Mouse (Mus musculus): ENCODE data around the gene Defa37. TPM values are rescaled to one million over a fixed set of nuclear protein-coding genes. Genes with fewer than 3 reads are reported as not detected.
"Not testable (repeated sequence)": the region's sequence is repeated elsewhere in the genome, so short reads cannot be mapped to it uniquely, and the experiment has no call there.

Defa37 gene
- polyA plus RNA-seq (2014; fragmentation: Nextera tagmentation; extraction: Ambion mirVana), result not detected in 2 replicates

DNA sequence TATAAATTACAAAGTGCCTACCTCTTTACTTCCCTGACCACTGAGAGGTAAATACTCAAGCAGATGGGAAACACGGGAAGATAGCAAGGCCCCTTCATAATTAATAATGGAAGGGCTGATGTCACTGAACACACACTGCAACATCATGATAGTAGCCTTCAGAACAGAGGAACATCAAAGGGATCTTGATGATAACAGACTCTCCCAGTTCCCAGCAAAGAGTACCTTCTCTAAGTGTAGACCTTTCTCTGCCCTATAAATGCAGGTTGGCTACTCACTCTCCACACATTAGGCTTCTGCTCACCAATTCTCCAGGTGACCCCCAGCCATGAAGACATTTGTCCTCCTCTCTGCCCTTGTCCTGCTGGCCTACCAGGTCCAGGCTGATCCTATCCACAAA lies at the start of gene Defa37:
Gene Defa37 (plus strand): TSS at position 301 of the 400 bp plus-strand sequence.
- H3K36me3 ChIP-seq (replicated peaks; ENCODE audit: control insufficient read depth, insufficient read depth, low read depth, low read length); H3K4me3 ChIP-seq (ENCODE audit: low read depth, low read length): not testable (repeated sequence)

DNA sequence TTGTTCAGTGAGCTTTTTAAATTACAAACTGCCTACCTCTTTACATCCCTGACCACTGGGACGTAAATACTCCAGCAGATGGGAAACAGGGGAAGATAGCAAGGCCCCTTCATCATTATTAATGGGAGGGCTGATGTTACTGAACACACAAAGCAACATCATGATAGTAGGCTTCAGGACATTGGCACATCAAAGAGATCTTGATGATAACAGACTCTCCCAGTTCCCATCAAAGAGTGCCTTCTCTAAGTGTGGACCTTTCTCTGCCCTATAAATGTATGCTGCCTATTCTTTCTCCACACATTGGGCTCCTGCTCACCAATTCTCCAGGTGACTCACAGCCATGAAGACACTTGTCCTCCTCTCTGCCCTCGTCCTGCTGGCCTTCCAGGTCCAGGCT lies 36.5 kb upstream of the Defa37 start, which contains the start of gene Defa32:
Gene Defa32 (plus strand): TSS at position 301 of the 400 bp plus-strand sequence.
- H3K27ac ChIP-seq (replicated peaks; ENCODE audit: low read depth, low read length); ATAC-seq (replicated peaks; ENCODE audit: insufficient number of reproducible peaks, low FRiP score, low TSS enrichment, low read depth); H3K4me2 ChIP-seq (ENCODE audit: low read depth, low read length); H3K36me3 ChIP-seq (replicated peaks; ENCODE audit: control insufficient read depth, insufficient read depth, low read depth, low read length); H3K4me3 ChIP-seq (ENCODE audit: low read depth, low read length); DNase-seq (ENCODE audit: low spot score); H3K9me3 ChIP-seq (replicated peaks; ENCODE audit: control insufficient read depth, low read length); H3K27me3 ChIP-seq (ENCODE audit: control insufficient read depth, insufficient read depth, low read length); H3K9ac ChIP-seq (replicated peaks; ENCODE audit: low read length); H3K4me1 ChIP-seq (ENCODE audit: control insufficient read depth, insufficient read depth, low read length): not testable (repeated sequence)
- no CpG with 5 or more reads among the region's 2 CpGs for WGBS

More for the DNA sequence above, at the start of gene Defa37:
- ATAC-seq (replicated peaks; ENCODE audit: insufficient number of reproducible peaks, low FRiP score, low TSS enrichment, low read depth); H3K4me1 ChIP-seq (ENCODE audit: control insufficient read depth, insufficient read depth, low read length); H3K4me2 ChIP-seq (ENCODE audit: low read depth, low read length); H3K27me3 ChIP-seq (ENCODE audit: control insufficient read depth, insufficient read depth, low read length); H3K9me3 ChIP-seq (replicated peaks; ENCODE audit: control insufficient read depth, low read length); H3K9ac ChIP-seq (replicated peaks; ENCODE audit: low read length); H3K27ac ChIP-seq (replicated peaks; ENCODE audit: low read depth, low read length); DNase-seq (ENCODE audit: low spot score): not testable (repeated sequence)
- WGBS, result no CpG with 5 or more reads among the region's 1 CpGs

DNA sequence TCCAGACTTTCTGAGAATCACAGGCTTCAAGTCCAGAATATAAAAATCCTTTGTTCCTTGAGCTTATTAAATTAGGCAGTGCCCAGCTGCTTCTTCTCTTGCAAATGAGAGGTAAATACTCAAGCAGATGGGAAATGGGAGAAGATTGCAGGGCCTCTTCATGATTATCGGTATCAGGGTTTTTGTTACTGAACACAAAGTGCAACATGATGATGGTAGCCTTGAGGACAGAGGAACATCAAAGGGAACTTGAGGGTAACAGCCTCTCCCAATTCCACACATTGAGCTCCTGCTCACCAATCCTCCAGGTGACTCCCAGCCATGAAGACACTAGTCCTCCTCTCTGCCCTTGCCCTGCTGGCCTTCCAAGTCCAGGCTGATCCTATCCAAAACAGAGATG lies 17.5 kb downstream of the Defa37 start, which contains the start of gene Defa28:
Gene Defa28 (plus strand): TSS at position 301 of the 400 bp plus-strand sequence.
- DNase-seq (ENCODE audit: low spot score); H3K9ac ChIP-seq (replicated peaks; ENCODE audit: low read length); H3K27me3 ChIP-seq (ENCODE audit: control insufficient read depth, insufficient read depth, low read length); H3K9me3 ChIP-seq (replicated peaks; ENCODE audit: control insufficient read depth, low read length); H3K27ac ChIP-seq (replicated peaks; ENCODE audit: low read depth, low read length); H3K4me1 ChIP-seq (ENCODE audit: control insufficient read depth, insufficient read depth, low read length); ATAC-seq (replicated peaks; ENCODE audit: insufficient number of reproducible peaks, low FRiP score, low TSS enrichment, low read depth); H3K4me2 ChIP-seq (ENCODE audit: low read depth, low read length); H3K36me3 ChIP-seq (replicated peaks; ENCODE audit: control insufficient read depth, insufficient read depth, low read depth, low read length); H3K4me3 ChIP-seq (ENCODE audit: low read depth, low read length): not testable (repeated sequence)
- no CpG with 5 or more reads among the region's 1 CpGs for WGBS

DNA sequence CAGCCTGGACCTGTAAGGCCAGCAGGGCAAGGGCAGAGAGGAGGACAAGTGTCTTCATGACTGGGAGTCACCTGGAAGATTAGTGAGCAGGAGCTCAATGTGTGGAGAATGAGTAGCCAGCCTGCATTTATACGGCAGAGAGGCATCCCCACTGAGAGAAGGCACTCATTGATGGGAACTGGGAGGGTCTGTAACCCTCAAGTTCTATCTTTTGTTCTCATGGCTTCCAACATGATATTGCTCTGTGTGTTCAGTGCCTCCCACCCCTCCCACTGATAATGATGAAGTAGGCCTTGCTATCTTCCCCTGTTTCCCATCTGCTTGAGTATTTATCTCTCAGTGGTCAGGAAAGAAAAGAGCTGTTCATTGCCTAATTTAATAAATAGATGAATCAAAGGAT lies 29.2 kb downstream of the Defa37 start, which contains the start of gene Gm7861:
Gene Gm7861 (minus strand): TSS at position 101 of the 400 bp plus-strand sequence.
- not testable (repeated sequence) for H3K36me3 ChIP-seq (replicated peaks; ENCODE audit: control insufficient read depth, insufficient read depth, low read depth, low read length); ATAC-seq (replicated peaks; ENCODE audit: insufficient number of reproducible peaks, low FRiP score, low TSS enrichment, low read depth); H3K9ac ChIP-seq (replicated peaks; ENCODE audit: low read length); H3K4me1 ChIP-seq (ENCODE audit: control insufficient read depth, insufficient read depth, low read length); H3K4me3 ChIP-seq (ENCODE audit: low read depth, low read length); DNase-seq (ENCODE audit: low spot score); H3K4me2 ChIP-seq (ENCODE audit: low read depth, low read length); H3K27ac ChIP-seq (replicated peaks; ENCODE audit: low read depth, low read length); H3K9me3 ChIP-seq (replicated peaks; ENCODE audit: control insufficient read depth, low read length); H3K27me3 ChIP-seq (ENCODE audit: control insufficient read depth, insufficient read depth, low read length)
- no CpG with 5 or more reads among the region's 1 CpGs for WGBS

Other genes with a start within 250 kb of the Defa37 start
- gene Defa27, start 249.8 kb upstream of the Defa37 start, polyA plus RNA-seq (2014; fragmentation: Nextera tagmentation; extraction: Ambion mirVana), result not detected in 2 replicates
- not detected in 2 replicates for gene Defa29, start 238.4 kb upstream of the Defa37 start, polyA plus RNA-seq (2014; fragmentation: Nextera tagmentation; extraction: Ambion mirVana)
- gene Defa2, start 186.9 kb upstream of the Defa37 start, polyA plus RNA-seq (2014; fragmentation: Nextera tagmentation; extraction: Ambion mirVana), result not detected in 2 replicates
- gene Defa33, start 173.6 kb upstream of the Defa37 start, polyA plus RNA-seq (2014; fragmentation: Nextera tagmentation; extraction: Ambion mirVana), result not detected in 2 replicates
- gene Defa36, start 138.0 kb upstream of the Defa37 start, polyA plus RNA-seq (2014; fragmentation: Nextera tagmentation; extraction: Ambion mirVana), result not detected in 2 replicates
- not detected in 2 replicates for gene Gm7849, start 108.8 kb upstream of the Defa37 start, polyA plus RNA-seq (2014; fragmentation: Nextera tagmentation; extraction: Ambion mirVana)
- gene Defa20, start 56.1 kb upstream of the Defa37 start, polyA plus RNA-seq (2014; fragmentation: Nextera tagmentation; extraction: Ambion mirVana), result not detected in 2 replicates
- not detected in 2 replicates for gene Defa32, start 36.4 kb upstream of the Defa37 start, polyA plus RNA-seq (2014; fragmentation: Nextera tagmentation; extraction: Ambion mirVana)
- not detected in 2 replicates for gene Defa28, start 17.6 kb downstream of the Defa37 start, polyA plus RNA-seq (2014; fragmentation: Nextera tagmentation; extraction: Ambion mirVana)
- not detected in 2 replicates for gene Gm7861, start 29.1 kb downstream of the Defa37 start, polyA plus RNA-seq (2014; fragmentation: Nextera tagmentation; extraction: Ambion mirVana)
- not detected in 2 replicates for gene Defa26, start 52.8 kb downstream of the Defa37 start, polyA plus RNA-seq (2014; fragmentation: Nextera tagmentation; extraction: Ambion mirVana)
- gene Defa17, start 90.4 kb downstream of the Defa37 start, polyA plus RNA-seq (2014; fragmentation: Nextera tagmentation; extraction: Ambion mirVana), result not detected in 2 replicates
- not detected in 2 replicates for gene Defa34, start 100.4 kb downstream of the Defa37 start, polyA plus RNA-seq (2014; fragmentation: Nextera tagmentation; extraction: Ambion mirVana)
- not detected in 2 replicates for gene AY761184, start 138.3 kb downstream of the Defa37 start, polyA plus RNA-seq (2014; fragmentation: Nextera tagmentation; extraction: Ambion mirVana)
- gene Defa24, start 169.1 kb downstream of the Defa37 start, polyA plus RNA-seq (2014; fragmentation: Nextera tagmentation; extraction: Ambion mirVana), result not detected in 2 replicates